Mouse (Mus musculus) mouse embryonic stem cell (cell line): ENCODE measurements around the gene Sppl2c.

Source experiments
- in situ Hi-C, 2 experiments: fragments of 300-500 bp; cut with MboI; formaldehyde crosslinking; loops; 1 replicate in 1 of 2; 3 replicates in 1 of 2; pipeline ENCODE4 v1.14.3; 2019 to 2020; ENCODE audit warnings: low sequenced_read_pairs in 2 of 2, low pct_unique_long_range_greater_than_20kb in 1 of 2, mixed read lengths in 1 of 2; ENCODE audit not compliant: unreplicated experiment in 1 of 2

Sppl2c gene

GRCm38 (mm10) chr11:104232141-104233061 lies 46.3 kb downstream of the Sppl2c start:
- in situ Hi-C loops: no loop called here

GRCm38 (mm10) chr11:104233101-104233500 lies 47.0 kb downstream of the Sppl2c start:
- in situ Hi-C loops: no loop called here

GRCm38 (mm10) chr11:104233574-104234206 lies 47.6 kb downstream of the Sppl2c start:
- in situ Hi-C loops: no loop called here

GRCm38 (mm10) chr11:104234680-104235079 lies 48.6 kb downstream of the Sppl2c start:
- in situ Hi-C loops: no loop called here

GRCm38 (mm10) chr11:104235881-104236280 lies 49.8 kb downstream of the Sppl2c start:
- in situ Hi-C loops: no loop called here

GRCm38 (mm10) chr11:104237226-104237625 lies 51.1 kb downstream of the Sppl2c start:
- in situ Hi-C loops: no loop called here

- in situ Hi-C loops: no loop called here
Measured at GRCm38 (mm10) chr11:104237958-104238747, 52.0 kb downstream of the Sppl2c start.
